Mouse (Mus musculus): Measurements from ENCODE around the gene Prkce. TPM values are rescaled to one million over a fixed set of nuclear protein-coding genes. Genes with fewer than 3 reads are reported as not detected.

The Prkce gene
- 62.2 and 88.5 TPM in 2 replicates for polyA plus RNA-seq (2021; fragmentation: Nextera tagmentation)
- long read RNA-seq, experiment 1, full-length matches to known transcripts: 22 of 149 reads
- long read RNA-seq, experiment 1, partial matches to known transcripts: 37 of 149 reads
- long read RNA-seq, experiment 1, other reads (novel, unspliced or antisense): 90 of 149 reads
- long read RNA-seq, experiment 2, full-length matches to known transcripts: 178 of 362 reads
- long read RNA-seq, experiment 2, partial matches to known transcripts: 143 of 362 reads
- long read RNA-seq, experiment 2, other reads (novel, unspliced or antisense): 41 of 362 reads

DNA sequence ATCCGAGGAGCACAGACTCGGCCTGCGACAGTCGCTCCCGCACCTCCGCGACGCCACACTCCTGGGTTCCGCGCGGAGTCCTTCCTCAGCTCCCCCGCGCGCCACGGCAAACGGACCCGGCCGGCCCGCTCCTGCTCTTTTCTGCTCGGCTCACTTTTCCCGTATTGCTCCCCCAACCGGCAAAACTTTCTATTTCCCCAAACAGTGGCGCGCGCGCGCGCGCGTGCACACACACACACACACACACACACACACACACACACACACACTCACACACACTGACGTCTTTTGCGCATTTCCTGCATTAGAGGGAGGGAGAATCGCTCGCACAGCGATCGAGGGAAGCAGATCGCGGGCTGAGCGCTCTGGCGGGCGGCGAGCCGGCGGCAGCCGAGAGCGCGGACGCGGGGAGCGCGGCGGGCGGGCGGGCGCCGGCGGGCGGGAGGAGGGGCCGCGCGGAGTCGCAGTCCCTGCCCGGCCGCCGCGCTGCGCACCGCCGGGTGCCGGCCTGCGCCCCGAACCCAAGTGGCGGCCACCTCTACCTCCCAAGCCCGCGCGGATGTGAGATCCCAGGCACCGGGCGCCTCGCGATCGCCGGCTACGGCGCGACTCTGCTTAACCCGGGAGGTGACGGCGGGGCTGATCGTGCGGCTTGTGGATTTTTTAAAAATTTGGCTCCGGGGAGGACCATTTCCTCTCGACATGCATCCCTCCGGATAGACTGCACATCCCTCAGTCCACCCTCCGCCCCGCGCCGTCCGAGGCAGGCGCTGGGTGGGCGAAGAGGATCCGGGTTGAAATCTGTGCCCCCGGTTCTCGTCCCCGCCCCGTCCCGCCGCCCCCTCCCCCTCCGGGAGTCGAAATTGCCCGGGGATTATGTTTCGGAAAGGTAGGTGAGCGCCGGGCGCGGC lies at the start of gene Prkce:
TSS of gene Prkce (plus strand) at position 466 of the 911 bp plus-strand sequence.

DNA sequence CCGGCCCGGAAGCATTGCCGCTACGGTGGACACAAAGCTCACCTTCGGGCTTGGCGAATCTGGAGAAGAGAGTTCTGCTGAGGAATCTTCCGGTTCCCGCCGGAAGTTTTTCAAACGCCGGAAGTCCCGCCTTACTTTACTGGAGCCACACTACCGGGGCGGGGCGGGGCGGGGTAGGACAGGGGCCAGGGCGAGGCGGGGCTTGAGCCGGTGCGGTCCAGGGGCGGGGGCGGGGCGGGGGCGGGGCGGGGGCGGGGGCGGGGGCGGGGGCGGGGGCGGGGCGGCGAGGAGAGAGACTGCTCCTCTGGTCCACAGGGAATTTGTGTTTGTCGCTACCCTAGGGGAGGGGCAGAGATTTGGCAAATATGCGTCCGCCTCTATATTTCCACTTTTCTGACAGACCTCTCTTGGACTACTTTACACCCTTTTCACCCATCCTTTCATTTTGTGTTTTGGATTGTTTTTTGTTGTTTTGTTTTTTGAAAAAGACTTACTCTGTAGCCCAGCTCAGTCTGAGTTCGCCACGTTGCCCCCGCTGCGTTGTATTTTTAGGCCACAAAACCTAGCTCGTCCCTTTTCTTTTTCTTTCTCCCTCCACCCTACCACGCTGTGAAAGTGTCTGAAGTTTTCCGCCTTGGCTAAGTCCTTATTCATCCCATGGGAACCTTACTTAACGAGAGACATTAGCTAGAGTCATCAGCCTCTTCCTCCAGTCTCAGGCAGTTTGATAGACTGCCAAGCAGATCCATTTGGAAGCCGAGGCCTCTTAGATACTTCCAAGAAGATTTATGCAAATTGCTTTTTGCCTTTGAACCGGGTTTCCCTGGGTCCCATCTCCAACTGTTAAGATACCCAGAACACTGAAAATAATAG lies 22.3 kb upstream of the Prkce start, which contains the start of gene Srbd1:
TSS of gene Srbd1 (minus strand) at position 97 of the 873 bp plus-strand sequence.

DNA sequence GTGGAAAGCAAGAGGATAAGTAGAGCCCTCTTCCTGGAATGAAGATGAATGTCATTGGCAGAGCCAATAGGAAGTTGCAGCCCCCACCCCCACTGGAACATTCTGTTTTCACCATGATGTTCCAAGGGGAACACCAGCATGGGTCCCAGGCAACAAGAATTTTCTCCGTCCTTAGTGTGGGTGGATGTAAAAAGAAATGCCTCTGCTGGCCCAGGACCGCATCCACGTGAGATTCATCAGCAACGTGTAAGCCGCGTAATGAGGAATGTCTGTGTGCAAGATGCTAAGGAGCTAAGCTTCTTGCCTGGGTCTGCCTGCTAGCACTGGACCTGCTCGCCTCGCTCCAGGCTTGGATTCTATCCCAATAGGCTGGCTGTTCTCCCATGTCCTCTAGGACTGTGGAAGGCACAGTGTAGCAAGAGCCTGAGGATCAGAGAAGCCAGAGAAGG lies 337.6 kb downstream of the Prkce start, which contains the start of gene Gm10309:
TSS of gene Gm10309 (minus strand) at position 50 of the 449 bp plus-strand sequence.

Other genes starting within 250 kb of the Prkce start
- gene Srbd1, start 22.6 kb upstream of the Prkce start, polyA plus RNA-seq (2021; fragmentation: Nextera tagmentation): 3.1 and 3.8 TPM in 2 replicates

All from layer of hippocampus, adult 6 months (tissue).